Mouse (Mus musculus) myocyte (in vitro differentiated cells): ENCODE results near the gene Prpf8.

Source experiments
- E2F4 ChIP-seq: IDR thresholded peaks from one replicate; pipeline ENCODE4 v1.6.1; 2011; ENCODE audit warnings: mild to moderate bottlenecking, control low read depth, moderate library complexity; ENCODE audit not compliant: insufficient read depth
- MYOD1 ChIP-seq, 3 experiments: IDR thresholded peaks; one replicate each; pipeline ENCODE4 v1.6.1; 2011; ENCODE audit warnings: control low read depth in 2 of 3, low read depth in 2 of 3, mild to moderate bottlenecking in 2 of 3, moderate library complexity in 1 of 3; ENCODE audit not compliant: insufficient read length in 2 of 3, control insufficient read depth in 1 of 3
- POLR2A ChIP-seq: IDR thresholded peaks from one replicate; pipeline ENCODE4 v1.6.1; 2011; ENCODE audit warnings: low read depth, mild to moderate bottlenecking, control low read depth, moderate library complexity; ENCODE audit not compliant: insufficient read length
- REST ChIP-seq: IDR thresholded peaks from one replicate; pipeline ENCODE4 v1.6.1; 2011; ENCODE audit warnings: mild to moderate bottlenecking, control low read depth, moderate library complexity; ENCODE audit not compliant: insufficient read depth, insufficient read length

- TF ChIP-seq POLR2A (no peak), MYOD1 (IDR thresholded peaks at IDR 0.05; ENCODE audit: control insufficient read depth in 1 of 3, insufficient read length in 2 of 3, low read depth in 2 of 3) (no peak), REST (no peak), E2F4 (no peak)
Observed at GRCm38 (mm10) chr11:75438804-75439203, 47.8 kb upstream of the Prpf8 start.
